Mouse (Mus musculus) embryonic facial prominence, embryonic 13.5 days (tissue): ENCODE measurements around the gene Suds3. TPM values are rescaled to one million over a fixed set of nuclear protein-coding genes. Genes with fewer than 3 reads are reported as not detected.

Experiments
- ATAC-seq: fragments of 200-750 bp; cut with Nextera tagmentation; 2 replicates; pipeline ENCODE4 v1.8.0; 2017; ENCODE audit warnings: low read depth; ENCODE audit not compliant: insufficient number of reproducible peaks, insufficient read depth, low FRiP score, low TSS enrichment
- H3K27ac ChIP-seq: fragments of 300-500 bp; sonication (generic); 2 replicates; pipeline ENCODE4 v1.5.1; 2015; ENCODE audit warnings: moderate library complexity, mild to moderate bottlenecking, inconsistent platforms
- H3K27me3 ChIP-seq: fragments of 300-500 bp; sonication (generic); 2 replicates; pipeline ENCODE4 v1.6.1; 2015; ENCODE audit warnings: mild to moderate bottlenecking, inconsistent platforms
- H3K36me3 ChIP-seq: fragments of 300-500 bp; sonication (generic); 2 replicates; pipeline ENCODE4 v1.6.1; 2015; ENCODE audit warnings: mild to moderate bottlenecking, inconsistent platforms
- H3K4me1 ChIP-seq: fragments of 300-500 bp; sonication (generic); 2 replicates; pipeline ENCODE4 v1.6.1; 2015; ENCODE audit warnings: inconsistent platforms
- H3K4me2 ChIP-seq: fragments of 300-500 bp; sonication (generic); 2 replicates; pipeline ENCODE4 v1.6.1; 2015; ENCODE audit warnings: moderate library complexity, mild to moderate bottlenecking, inconsistent platforms
- H3K4me3 ChIP-seq: fragments of 300-500 bp; sonication (generic); 2 replicates; pipeline ENCODE4 v1.5.1; 2015; ENCODE audit warnings: mild to moderate bottlenecking, inconsistent platforms
- H3K9ac ChIP-seq: fragments of 300-500 bp; sonication (generic); 2 replicates; pipeline ENCODE4 v1.6.1; 2015; ENCODE audit warnings: mild to moderate bottlenecking, inconsistent platforms
- H3K9me3 ChIP-seq: fragments of 300-500 bp; sonication (generic); 2 replicates; pipeline ENCODE4 v1.6.1; 2016; ENCODE audit warnings: inconsistent platforms
- WGBS: fragments of 180-500 bp; shearing (Covaris S2); methylation state at CpG from one replicate; pipeline ENCODE4 v1.1.7; 2015; ENCODE audit warnings: mixed read lengths; 5-methylcytosine and 5-hydroxymethylcytosine counted together
- polyA plus RNA-seq: library from polyadenylated mRNA; unstranded; fragments of >200 nt; fragmentation: Nextera tagmentation; extraction: Ambion mirVana; gene quantifications from 2 replicates; pipeline ENCODE4 v1.2.1, GENCODE M21; 2015

Suds3 gene
- polyA plus RNA-seq, 1 experiment from 2014 or later, result 87.8 TPM

- Histone ChIP-seq H3K27me3 (no peaks in the 10 kb centered on the region), H3K27ac (no peak overlapping the region), H3K9me3 (no peaks in the 10 kb centered on the region), H3K36me3 (no peaks in the 10 kb centered on the region), H3K4me1 (peaks cover 16% of the 10 kb centered on the region), H3K4me3 (no peak overlapping the region), H3K4me2 (no peak overlapping the region), H3K9ac (peak overlapping the region; percentile 49; the same call in 1 of the 2 replicates)
- no peak for ATAC-seq
- WGBS, result 65% methylated on average over 3 of the region's 3 CpGs
Observed at GRCm38 (mm10) chr5:117134889-117135456, 19.1 kb upstream of the Suds3 start.

- H3K4me1 ChIP-seq, result peaks cover 14% of the 10 kb centered on the region
- no peak overlapping the region for H3K27ac ChIP-seq
- H3K27me3 ChIP-seq, result no peaks in the 10 kb centered on the region
- no peak for ATAC-seq
- H3K36me3 ChIP-seq, result no peaks in the 10 kb centered on the region
- 76% methylated on average over 19 of the region's 19 CpGs for WGBS
- H3K9ac ChIP-seq, result no peak overlapping the region
- H3K4me3 ChIP-seq, result no peak overlapping the region
- no peak overlapping the region for H3K4me2 ChIP-seq
- H3K9me3 ChIP-seq, result no peaks in the 10 kb centered on the region
Observed at GRCm38 (mm10) chr5:117134066-117134888, 18.4 kb upstream of the Suds3 start.

DNA sequence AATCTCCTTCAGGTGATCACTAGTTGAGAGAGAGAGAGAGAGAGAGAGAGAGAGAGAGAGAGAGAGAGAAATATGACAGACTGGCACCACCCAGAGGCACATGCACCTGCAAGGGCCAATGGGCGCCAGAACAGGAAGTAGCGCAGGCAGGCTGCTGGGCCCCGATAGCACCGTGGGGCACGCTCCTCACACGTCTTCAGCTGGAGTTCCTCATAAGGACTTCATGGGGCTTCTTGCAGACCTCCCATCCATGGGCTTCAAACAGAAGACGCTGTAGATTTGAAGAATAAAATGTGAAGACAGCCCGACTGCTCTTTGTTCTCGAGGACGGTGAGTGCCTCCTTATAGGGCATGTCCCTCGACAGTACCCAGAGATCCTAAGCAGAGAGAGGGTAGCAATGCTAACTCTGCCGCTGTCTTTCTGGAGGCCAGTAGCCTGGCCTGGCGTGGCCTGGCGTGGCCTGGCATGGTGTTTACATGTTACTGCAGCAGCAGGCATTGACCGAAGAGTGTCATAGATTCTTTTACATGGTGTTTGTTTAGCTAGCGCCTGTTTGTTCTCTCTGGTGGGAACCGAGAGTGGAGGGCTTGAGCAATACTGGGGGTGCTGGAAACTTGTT, 17.6 kb upstream of the Suds3 start:
- H3K4me2 ChIP-seq, result no peak overlapping the region
- H3K36me3 ChIP-seq, result no peaks in the 10 kb centered on the region
- no peak for ATAC-seq
- no peak overlapping the region for H3K9ac ChIP-seq
- H3K27me3 ChIP-seq, result no peaks in the 10 kb centered on the region
- no peaks in the 10 kb centered on the region for H3K9me3 ChIP-seq
- WGBS, result 90% methylated on average over 17 of the region's 17 CpGs
- no peak overlapping the region for H3K27ac ChIP-seq
- peaks cover 13% of the 10 kb centered on the region for H3K4me1 ChIP-seq
- H3K4me3 ChIP-seq, result no peak overlapping the region

DNA sequence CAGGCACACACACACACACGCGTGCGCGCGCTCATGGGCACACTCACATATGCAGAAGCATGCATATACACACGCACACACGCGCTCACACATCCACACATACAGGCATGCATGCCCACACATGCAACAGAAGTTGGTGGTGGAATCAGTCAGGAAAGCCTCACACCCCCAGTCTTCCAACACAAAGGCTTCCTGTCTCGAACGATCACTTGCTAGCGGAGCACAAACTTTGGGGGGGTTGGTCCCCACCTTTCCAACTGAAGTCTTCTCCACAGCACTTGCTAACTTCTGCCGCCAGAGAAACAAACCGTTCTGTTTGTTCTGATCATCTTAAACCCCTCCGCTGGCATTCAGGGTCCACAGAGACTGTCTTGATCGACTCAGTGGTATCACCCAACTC, 14.8 kb upstream of the Suds3 start:
- Histone ChIP-seq H3K4me2 (no peak overlapping the region), H3K27ac (no peak overlapping the region), H3K36me3 (no peaks in the 10 kb centered on the region), H3K9me3 (no peaks in the 10 kb centered on the region), H3K9ac (no peak overlapping the region), H3K27me3 (no peaks in the 10 kb centered on the region), H3K4me1 (peaks cover 7% of the 10 kb centered on the region), H3K4me3 (no peak overlapping the region)
- 91% methylated on average over 15 of the region's 15 CpGs for WGBS
- no peak for ATAC-seq

DNA sequence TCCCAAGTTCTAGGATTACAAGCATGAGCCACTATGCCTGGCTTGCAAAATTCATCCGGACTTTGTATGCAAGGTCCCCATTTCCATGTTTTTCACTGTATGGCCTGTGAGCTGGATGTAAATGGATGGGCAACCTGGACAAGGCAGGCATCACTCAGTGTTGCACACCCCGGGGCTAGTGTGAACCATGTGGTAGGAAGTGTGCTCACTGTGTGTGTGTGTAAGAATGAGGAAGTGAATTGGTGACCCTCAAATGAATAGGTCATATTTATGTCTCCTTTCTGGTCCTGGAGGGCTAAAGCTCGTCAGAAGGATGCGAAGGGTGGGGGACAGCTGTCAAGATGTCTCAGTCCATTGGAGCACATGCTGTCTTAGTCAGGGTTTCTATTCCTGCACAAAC, 11.1 kb upstream of the Suds3 start:
- H3K9me3 ChIP-seq, result no peaks in the 10 kb centered on the region
- peaks cover 7% of the 10 kb centered on the region for H3K27me3 ChIP-seq
- WGBS, result 77% methylated on average over 4 of the region's 4 CpGs
- H3K4me3 ChIP-seq, result no peak overlapping the region
- no peak for ATAC-seq
- no peaks in the 10 kb centered on the region for H3K36me3 ChIP-seq
- no peak overlapping the region for H3K4me2 ChIP-seq
- H3K27ac ChIP-seq, result no peak overlapping the region
- H3K9ac ChIP-seq, result no peak overlapping the region
- H3K4me1 ChIP-seq, result no peaks in the 10 kb centered on the region; the same call in 1 of the 2 replicates

- ATAC-seq, result 0 out of 2 replicates have a peak, but pooled peaks have one; percentile 50
- Histone ChIP-seq H3K27ac (no peak overlapping the region), H3K4me2 (no peak overlapping the region), H3K4me1 (peaks cover 10% of the 10 kb centered on the region), H3K9me3 (no peaks in the 10 kb centered on the region), H3K36me3 (no peaks in the 10 kb centered on the region), H3K27me3 (peaks cover 19% of the 10 kb centered on the region), H3K4me3 (no peak overlapping the region), H3K9ac (no peak overlapping the region)
- 76% methylated on average over 16 of the region's 16 CpGs for WGBS
Observed at GRCm38 (mm10) chr5:117125482-117126346, 9.8 kb upstream of the Suds3 start.

DNA sequence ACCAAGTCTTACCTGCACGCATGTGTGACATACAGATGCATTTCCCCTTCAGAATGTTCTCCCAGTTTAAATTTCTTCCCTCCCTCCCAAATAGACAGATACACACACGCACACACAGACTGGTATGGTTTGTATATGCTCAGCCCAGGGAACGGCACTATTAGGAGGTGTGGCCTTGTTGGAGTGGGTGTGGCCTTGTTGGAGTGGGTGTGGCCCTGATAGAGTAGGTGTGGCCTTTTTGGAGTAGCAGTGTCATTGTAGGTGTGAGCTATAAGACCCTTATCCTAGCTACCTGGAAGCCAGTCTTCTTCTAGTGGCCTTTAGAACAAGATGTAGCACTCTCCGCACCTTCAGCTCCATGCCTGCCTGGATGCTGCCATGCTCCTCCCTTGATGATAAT, 7.9 kb upstream of the Suds3 start:
- Histone ChIP-seq H3K9me3 (no peaks in the 10 kb centered on the region), H3K27me3 (peaks cover 21% of the 10 kb centered on the region), H3K4me2 (no peak overlapping the region), H3K4me1 (peaks cover 16% of the 10 kb centered on the region), H3K4me3 (no peak overlapping the region), H3K36me3 (no peaks in the 10 kb centered on the region), H3K9ac (no peak overlapping the region), H3K27ac (no peak overlapping the region)
- ATAC-seq, result no peak
- 95% methylated on average over 4 of the region's 4 CpGs for WGBS

- 93% methylated on average over 6 of the region's 6 CpGs for WGBS
- no peaks in the 10 kb centered on the region for H3K36me3 ChIP-seq
- no peak overlapping the region for H3K9ac ChIP-seq
- no peak overlapping the region for H3K4me3 ChIP-seq
- H3K27ac ChIP-seq, result no peak overlapping the region
- no peak overlapping the region for H3K4me2 ChIP-seq
- H3K9me3 ChIP-seq, result no peaks in the 10 kb centered on the region
- peaks cover 21% of the 10 kb centered on the region for H3K27me3 ChIP-seq
- H3K4me1 ChIP-seq, result peaks cover 18% of the 10 kb centered on the region
- ATAC-seq, result no peak
Observed at GRCm38 (mm10) chr5:117123102-117123501, 7.2 kb upstream of the Suds3 start.

DNA sequence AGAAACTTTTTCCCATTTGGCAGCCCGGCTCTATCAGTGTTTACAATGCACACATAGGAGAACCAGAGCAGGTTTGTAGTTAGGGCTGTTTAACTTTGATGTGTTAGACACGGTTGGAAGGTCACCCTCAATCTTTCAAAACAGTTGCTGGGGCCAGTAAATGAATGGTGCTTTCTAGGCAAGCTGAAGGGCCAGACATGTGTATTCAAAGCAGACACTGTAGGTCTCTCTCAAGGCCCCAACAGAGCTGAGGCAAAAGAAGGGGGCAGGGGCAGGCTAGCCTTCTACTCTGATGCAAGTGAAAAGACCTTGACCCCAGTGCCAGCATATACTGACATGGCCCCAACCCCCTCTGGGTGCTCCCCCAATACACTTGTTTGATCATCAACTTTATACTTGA, 5.7 kb upstream of the Suds3 start:
- Histone ChIP-seq H3K4me2 (peak overlapping the region; percentile 91), H3K4me3 (peak overlapping the region; percentile 76; the same call in 1 of the 2 replicates), H3K9ac (no peak overlapping the region), H3K36me3 (no peaks in the 10 kb centered on the region), H3K4me1 (peaks cover 23% of the 10 kb centered on the region), H3K27ac (no peak overlapping the region), H3K9me3 (no peaks in the 10 kb centered on the region), H3K27me3 (peaks cover 21% of the 10 kb centered on the region)
- WGBS, result 3% methylated on average over 2 of the region's 2 CpGs
- no peak for ATAC-seq

DNA sequence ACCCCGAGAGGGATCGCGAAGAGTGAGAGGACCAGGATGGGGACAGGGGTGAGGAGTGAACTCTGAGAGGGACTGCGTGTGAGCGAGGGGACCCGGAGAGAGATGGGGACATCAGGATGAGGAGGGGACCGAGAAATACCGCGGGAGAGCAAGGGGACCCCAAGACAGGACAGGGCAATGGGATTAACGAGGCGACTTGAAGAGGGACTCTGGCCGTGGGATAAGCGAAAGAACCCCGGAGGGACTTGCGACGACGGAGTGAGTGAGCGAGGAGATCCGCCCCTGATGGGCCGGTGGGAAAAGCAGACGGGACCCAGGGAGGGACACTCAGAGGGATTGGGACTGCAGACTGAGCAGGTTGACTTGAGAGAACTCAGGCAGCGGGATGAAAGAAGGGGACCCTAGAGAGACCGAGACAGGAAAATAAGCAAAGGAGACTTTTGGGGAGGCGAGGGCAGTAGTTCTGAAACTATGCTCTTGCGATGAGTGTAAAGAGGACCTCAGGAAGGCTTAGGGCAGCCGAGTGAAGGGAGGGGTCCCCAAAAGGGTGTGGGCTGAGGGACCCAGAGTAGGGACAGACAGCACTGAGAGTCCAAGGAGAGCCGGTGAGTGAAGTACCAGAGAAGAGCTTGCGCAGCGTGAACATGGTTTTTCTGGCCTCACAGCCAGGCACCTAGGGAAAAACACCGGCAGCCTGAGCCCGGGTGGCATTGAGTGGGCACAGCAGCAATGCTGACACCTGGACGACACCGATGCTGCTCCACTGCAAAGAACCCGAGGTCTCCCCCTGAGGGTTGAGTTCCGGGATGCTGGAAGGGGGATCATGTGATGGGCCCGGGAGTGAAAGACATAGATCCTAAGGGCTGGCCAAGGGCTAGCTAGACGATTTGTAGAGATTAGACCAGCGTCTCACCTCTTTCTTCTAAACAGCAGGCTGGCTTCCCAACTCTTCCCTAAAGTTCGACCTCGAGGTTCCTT, 4.9 kb upstream of the Suds3 start:
- Histone ChIP-seq H3K27me3 (peaks cover 21% of the 10 kb centered on the region), H3K27ac (no peak overlapping the region), H3K9ac (peak overlapping the region; percentile 75), H3K4me2 (peak overlapping the region; percentile 91), H3K36me3 (no peaks in the 10 kb centered on the region), H3K9me3 (no peaks in the 10 kb centered on the region), H3K4me3 (peak overlapping the region; percentile 76), H3K4me1 (peaks cover 29% of the 10 kb centered on the region)
- WGBS, result 2% methylated on average over 40 of the region's 40 CpGs
- peak; percentile 44 for ATAC-seq
